Mouse (Mus musculus) skeletal muscle tissue, postnatal 0 days (tissue): ENCODE results near the gene Trappc3. TPM values are rescaled to one million over a fixed set of nuclear protein-coding genes. Genes with fewer than 3 reads are reported as not detected.

Experiments used
- polyA plus RNA-seq: library from polyadenylated mRNA; unstranded; fragments of >200 nt; fragmentation: Nextera tagmentation; extraction: Ambion mirVana; gene quantifications from 2 replicates; pipeline ENCODE4 v1.2.1, GENCODE M21; 2015

Gene Trappc3
- 44.8 and 57.7 TPM in 2 replicates for polyA plus RNA-seq

DNA sequence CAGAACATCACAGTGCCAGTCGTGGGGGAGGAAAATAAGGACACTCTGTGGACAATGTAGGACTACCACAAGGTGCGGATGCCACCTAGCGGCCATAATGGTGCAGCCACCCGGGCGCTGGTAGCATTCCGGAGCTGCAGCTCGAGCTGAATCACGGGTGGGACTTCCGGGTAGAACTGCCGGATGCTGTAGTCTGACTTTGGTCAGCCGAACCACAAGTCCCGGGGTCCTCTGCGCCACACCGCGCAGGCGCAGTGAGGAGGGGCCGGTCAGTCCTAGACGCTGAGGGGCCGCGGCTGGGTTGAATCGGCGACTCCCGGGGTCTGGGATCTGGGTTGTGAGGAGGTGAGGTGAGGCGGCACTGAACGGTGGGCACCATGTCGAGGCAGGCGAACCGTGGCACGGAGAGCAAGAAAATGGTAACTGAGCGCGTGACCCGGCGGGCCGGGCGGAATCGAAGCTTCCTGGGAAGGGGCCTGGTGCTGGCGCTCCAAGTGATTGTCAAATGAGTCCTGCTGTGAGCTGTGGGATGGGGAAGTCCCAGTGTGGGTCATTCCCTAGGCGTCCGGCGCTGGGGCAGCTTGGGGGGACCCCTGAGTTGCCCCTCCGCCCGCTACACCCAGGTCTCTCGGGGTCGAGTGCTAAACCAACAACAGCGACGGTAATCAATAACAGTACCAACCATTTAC, at the start of gene Trappc3:
Gene Trappc3, plus strand, starts transcription at position 207 of the 689 bp plus-strand sequence.

DNA sequence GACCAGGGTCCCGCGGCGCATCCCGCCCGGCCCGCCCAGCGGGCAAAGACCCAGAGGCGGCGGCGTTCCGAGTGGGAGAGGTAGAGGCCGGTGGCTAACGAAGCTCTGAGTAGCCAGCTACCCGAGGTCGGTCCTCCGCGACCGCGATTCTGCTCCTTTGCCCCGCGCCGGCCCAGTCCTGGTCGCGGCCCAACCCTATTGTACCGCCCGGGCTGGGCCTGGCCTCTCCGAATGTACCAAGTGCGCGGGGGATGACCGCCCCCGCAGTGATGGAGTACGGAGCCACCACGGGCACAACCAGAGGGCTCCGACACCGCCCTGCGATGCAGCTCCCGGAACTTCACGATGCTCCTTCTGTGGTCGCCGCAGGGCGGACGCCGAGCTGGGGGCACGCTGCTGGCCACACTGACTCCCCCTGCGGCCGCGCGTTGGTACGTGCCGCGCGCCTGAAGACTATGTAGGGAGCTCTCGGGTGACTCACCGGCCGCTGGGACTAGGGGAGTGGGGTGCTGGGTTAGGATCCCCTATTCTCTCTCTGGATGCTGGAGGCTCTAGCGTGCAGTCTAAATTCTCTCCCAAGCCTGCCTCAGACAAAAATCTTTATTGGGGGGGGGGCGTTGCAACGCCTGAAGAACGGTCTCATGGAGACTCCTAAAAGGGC, 5.9 kb upstream of the Trappc3 start, which contains the start of gene Map7d1:
Gene Map7d1, minus strand, starts transcription at position 213 of the 661 bp plus-strand sequence.

DNA sequence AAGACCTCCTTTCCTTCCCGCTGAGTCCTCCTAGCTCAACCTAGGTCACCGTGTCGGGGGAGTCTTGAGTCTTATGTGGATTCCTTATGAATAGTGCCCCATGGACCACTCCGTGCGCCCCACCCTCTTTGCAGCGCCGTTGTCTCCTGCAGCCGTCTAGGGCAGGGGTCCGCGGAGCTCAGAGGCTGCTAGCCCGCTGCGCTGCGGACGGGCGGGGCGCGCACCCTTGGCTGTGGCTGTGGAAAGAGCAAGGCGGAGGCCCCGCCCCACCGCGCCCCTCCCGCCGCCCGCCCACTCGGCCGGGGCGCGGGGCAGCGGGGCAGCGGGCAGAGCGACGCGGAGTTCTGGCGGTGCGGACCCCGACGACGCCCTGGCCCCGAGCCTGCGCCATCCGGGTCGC, 24.4 kb downstream of the Trappc3 start, which contains the start of gene Col8a2:
Gene Col8a2, plus strand, starts transcription at position 302 of the 400 bp plus-strand sequence.

DNA sequence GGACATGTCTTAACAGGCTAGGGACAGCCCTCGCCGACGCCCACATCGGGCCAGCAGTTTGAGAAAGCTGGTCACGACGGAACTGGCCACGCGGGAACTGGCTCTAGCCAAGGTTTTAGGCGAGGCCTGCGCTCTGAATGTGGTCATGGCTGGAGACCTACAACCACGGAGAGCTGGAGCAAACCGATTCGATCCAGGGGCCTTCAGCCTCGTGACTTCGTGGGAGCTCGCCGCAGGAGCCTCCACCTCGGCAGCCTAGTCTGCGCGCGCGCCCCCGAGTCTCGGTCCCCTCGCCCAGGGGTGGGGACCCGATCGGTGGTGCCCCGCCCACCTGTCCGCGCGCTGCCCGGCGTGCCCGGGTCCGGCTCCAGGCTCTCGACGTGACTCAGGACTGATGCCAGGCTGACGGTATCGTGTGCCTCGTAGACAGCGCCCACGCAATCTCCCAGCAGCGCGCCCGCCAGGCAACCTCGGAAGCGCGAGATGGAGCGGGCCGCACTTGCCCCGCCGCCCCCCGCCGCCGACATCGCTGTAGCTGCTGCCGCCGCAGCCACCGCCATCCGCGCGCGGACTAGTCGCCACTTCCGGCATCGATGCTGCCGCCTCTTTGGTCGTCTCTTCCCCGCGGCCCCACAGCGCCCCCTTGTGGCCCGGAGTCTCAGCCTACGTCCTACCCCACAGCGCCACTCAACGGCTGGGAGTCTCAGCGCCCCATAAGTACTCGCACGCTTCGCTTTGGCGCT, 59.2 kb downstream of the Trappc3 start, which contains the start of gene Adprhl2:
Gene Adprhl2, minus strand, starts transcription at position 593 of the 743 bp plus-strand sequence.

DNA sequence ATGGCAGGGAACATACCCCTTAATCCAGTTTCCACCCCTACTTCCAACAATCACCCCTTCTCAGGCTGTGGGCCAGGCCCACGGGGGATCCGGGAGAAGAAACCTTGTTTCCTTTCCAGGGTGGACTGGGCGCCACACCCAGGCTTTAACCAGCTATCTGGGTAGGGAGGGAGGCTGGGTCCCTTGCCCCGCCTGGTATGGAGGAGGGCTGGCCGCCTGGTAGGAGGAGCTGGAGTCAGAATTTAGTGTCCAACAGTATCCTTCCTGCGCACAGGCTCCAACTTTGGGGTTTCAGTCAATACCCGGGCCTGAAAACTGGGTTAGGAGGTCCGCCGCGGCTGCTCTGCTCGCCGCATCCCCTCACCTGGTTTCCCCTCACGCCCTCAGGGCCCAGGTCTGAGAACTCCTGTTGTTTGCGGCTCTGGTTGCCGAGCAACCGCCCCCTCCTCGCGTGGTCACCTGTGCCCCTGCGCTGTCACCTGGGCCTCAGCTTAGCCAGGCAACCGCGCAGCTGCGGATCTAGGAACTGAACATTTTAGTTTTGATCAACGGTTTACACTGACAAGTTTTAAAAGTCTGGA, 63.2 kb downstream of the Trappc3 start, which contains the start of gene Tekt2:
Gene Tekt2, minus strand, starts transcription at position 408 of the 581 bp plus-strand sequence.

Other genes with a start within 250 kb of the Trappc3 start
- gene Csf3r, start 237.8 kb upstream of the Trappc3 start, polyA plus RNA-seq: 0.21 and 0.27 TPM in 2 replicates
- gene Mrps15, start 215.4 kb upstream of the Trappc3 start, polyA plus RNA-seq: 106 and 118 TPM in 2 replicates
- gene Oscp1, start 203.8 kb upstream of the Trappc3 start, polyA plus RNA-seq: 3.8 and 4.6 TPM in 2 replicates
- gene Lsm10, start 165.7 kb upstream of the Trappc3 start, polyA plus RNA-seq: 30.3 and 30.9 TPM in 2 replicates
- 20.6 and 22.3 TPM in 2 replicates for gene Stk40, start 158.4 kb upstream of the Trappc3 start, polyA plus RNA-seq
- 38.3 and 39.8 TPM in 2 replicates for gene Eva1b, start 114.6 kb upstream of the Trappc3 start, polyA plus RNA-seq
- gene Sh3d21, start 98.8 kb upstream of the Trappc3 start, polyA plus RNA-seq: 2.9 and 3.3 TPM in 2 replicates
- gene Thrap3, start 59.6 kb upstream of the Trappc3 start, polyA plus RNA-seq: 94.4 and 105 TPM in 2 replicates
- 69.5 and 91.6 TPM in 2 replicates for gene Map7d1, start 6.0 kb upstream of the Trappc3 start, polyA plus RNA-seq
- gene Col8a2, start 24.5 kb downstream of the Trappc3 start, polyA plus RNA-seq: 1.4 and 3.5 TPM in 2 replicates
- gene Adprhl2, start 59.4 kb downstream of the Trappc3 start, polyA plus RNA-seq: 25.8 and 29.3 TPM in 2 replicates
- gene Tekt2, start 63.4 kb downstream of the Trappc3 start, polyA plus RNA-seq: 1.1 and 1.3 TPM in 2 replicates
- gene Ago3, start 167.2 kb downstream of the Trappc3 start, polyA plus RNA-seq: 8.5 and 8.8 TPM in 2 replicates
- 1.0 and 1.6 TPM in 2 replicates for gene Ago1, start 206.3 kb downstream of the Trappc3 start, polyA plus RNA-seq